Mouse (Mus musculus) embryo, embryonic 11 days (tissue): ENCODE results near the gene Ssrp1.

Source experiments
- DNase-seq: peaks from one replicate; pipeline ENCODE4 v3.0.0-alpha.2; 2015

Gene Ssrp1

DNA sequence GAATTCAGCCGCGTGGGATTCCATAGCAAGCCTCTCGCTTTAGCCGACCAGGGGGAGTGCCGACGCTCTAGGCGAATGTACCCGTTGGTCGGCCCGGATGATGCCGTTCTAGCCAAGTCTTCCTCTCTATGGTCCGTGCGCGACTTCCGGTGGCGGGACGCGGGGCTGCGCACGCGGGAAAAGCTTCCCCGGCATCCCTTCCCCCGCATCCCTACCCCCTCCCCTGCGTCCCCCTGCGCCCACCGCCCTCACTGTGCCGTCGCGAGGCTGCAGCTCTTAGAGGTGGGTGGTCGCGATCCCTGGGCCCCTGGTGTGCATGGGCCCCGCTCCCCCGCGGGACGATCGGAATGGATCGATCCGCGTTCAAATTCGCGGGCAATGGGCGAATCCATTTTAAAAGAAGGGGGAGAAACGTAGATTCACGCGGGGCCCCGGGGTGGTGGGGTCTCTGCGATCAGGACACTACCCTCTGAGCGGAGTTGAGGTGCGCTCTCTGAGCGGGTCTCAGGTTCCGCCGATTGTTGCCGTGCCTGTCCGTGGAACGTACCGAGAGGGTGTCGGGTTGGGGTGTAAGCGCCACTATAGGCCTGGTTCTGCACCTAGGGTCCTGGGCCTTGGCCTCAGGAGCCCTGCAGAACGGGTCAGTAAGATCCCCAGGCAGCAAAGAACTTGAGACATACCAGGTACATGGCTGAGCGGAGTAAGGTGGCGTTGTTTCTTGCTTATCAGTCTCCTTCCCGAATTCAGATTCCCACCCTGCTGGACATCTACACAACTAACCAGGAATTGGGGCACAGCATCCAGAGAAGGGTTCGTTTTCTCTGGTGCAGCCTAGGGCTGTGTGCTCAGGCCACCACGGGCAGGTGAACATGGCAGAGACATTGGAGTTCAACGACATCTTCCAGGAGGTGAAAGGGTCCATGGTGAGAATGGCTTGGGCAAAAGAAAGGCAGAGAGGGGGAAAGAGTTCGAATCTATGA lies at the start of gene Ssrp1, which contains the start of gene P2rx3:
Ssrp1 (plus strand) TSS at position 188 of the 980 bp plus-strand sequence.
P2rx3 (minus strand) TSS at position 416 of the 980 bp plus-strand sequence.
- DNase-seq, result peak; percentile 96

DNA sequence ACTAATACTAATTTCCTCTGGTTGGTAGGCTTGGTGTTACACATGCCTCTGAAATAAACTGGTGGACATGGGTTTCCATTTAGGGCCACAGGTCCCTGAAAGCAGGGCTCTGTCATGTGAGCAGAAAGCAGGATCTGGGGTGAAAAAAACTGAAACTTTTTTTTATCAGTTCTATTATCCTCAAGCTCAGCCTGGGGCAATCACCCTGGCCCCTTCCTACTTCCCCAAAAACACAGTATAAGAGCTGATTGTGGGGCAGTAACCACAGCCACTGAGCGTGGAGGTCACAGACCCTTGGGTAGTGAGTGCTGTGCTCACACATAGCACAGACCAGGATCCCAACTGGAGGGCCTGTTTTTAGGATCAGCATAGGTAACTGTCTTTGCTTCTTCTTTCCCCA lies 49.1 kb upstream of the Ssrp1 start, which contains the start of gene Prg3:
Prg3 (plus strand) TSS at position 286 of the 400 bp plus-strand sequence.
- DNase-seq, result no peak

DNA sequence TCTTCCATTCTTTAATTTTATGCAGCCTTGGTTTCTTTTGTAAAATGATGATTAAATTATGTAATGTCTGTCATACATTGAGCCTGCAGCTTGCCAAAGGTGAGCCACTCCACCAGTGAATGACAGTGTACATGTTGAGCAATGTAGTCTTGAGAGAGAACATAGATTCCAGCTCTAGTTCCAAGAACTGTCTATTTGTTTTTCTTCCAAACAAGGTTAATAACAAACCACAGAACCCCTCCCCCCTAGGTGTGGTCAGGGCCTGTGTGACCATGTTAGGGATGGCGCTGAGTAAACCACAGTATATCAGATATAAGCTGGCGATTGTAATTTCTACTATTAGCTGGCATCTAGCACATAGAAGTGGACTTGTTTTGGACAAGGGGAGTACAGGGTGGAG lies 40.7 kb upstream of the Ssrp1 start:
- DNase-seq, result no peak

DNA sequence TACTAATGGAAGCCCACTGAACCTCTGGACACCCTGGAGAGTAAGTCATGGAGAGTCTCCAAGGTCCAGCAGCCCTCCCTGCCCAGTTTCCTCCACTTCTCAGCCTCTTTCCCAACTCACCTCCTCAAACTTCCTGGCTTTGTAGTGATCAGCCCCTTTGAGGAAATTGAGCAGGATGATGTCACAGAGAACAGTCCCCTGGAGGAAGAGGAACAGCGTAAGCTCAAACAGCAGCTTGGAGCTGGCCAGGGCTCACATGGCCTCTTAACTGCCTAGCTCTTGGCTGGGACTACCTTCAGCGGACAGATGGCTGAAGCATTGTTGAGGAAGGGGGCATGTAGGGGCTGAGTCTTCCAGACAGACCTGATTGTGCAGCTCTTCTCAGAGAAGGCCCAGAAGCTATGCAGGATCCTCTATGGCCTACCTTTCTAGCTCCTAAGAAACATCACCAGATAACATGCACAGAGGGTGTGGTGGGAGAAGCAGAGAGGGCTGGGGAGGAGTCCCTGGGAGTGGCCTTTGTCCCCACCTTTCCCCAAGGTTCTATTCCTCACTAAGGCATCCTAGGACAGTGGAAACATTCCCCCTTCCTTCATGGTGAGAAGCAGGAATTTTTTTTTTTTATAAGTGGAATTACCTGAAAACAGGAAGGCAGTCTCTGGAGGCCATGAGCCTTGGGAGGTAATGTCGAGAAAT lies 37.4 kb upstream of the Ssrp1 start:
- no peak for DNase-seq

DNA sequence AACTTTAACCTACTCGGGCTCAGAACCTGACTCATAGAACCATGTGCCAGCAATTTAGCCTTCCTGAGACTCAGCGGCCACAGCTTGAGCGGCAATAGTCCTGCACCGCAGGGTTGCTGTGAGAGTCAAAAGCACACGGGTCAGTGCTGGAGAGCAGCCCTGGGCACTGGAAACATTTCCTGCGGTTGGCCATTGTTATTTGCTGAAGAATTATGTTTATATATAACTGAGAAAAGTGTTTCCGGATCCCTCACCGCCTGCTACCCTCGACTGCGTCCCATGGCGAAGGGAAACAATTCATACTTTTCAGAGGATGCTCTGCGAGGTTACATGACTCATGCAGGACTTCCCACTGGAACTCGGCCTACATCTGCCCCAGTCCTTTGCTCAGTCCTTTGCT lies 35.5 kb upstream of the Ssrp1 start:
- no peak for DNase-seq

DNA sequence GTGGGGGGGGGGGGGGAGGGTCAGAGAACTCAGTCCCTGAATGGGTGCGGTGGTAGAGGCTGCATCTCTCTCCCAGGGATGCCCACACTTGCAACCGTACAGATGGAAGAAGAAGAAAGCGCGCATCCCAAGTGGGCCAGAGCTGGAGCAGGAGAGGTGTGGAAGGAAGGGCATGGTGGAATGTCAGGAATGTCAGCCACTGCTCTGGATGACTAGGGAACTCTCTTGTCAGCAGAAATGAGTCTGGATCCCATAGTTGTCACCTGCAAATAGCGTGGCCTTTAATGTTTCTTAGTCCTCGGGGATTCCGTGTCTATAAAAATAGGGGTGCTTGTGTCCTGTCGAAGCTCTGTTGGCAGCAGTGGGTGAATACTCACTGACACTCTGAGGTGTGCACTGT lies 34.5 kb upstream of the Ssrp1 start:
- DNase-seq, result no peak

DNA sequence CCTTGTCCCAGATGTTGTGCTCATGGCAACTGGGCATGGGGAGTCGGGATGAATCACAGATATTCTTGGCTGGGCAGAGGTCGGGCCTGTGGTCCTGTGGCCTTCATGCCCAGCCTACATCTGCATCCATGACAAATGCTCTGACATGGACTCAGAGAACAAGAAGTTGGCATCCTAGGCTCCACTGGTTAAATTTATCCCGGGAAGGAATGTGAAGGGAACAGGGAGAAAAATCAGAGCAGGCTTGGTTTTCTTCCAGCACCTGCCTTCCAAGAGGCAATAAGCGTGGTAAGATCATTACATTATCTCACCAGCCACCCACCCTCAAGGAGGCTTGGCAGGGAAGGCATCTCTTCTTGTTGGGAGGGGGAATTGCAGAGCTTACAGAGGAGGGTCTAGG lies 32.7 kb upstream of the Ssrp1 start:
- no peak for DNase-seq

DNA sequence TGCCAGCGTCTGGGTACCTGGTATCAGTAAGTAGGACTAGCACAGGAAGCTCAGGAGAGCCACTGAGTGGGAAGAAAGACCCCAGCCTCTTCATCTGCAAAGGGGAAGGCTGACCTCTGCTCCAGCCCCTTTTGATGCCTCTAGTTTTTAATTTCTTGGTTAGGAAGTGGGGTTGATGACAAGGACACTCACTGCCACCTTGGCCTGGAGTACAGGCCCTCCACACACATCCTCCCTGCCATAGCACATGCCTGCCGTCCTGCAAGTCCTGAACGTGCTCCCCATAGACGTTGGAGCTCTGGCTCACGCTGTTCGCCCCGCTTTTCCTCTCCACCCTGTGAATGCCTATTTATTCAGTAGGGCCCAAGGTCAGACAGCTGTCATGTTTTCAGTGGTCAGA lies 30.4 kb upstream of the Ssrp1 start:
- DNase-seq, result no peak

DNA sequence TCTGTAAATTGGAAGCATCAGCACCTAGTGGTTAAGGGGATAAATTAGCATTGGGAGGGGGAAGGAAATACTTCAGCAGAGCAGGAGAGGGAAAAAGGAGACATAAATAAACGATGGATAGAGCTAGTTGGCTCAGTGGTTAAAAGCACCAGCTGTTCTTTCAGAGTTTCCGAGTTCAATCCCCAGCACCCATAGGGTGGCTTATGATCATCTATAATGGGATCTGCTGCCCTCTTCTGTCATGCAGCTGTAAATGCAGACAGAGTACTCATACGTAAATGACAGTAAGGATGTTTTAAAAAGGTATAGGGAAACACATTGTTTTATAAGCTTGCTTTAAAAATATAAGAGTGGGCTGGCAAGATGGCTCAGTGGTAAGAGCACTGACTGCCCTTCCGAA lies 29.3 kb upstream of the Ssrp1 start:
- DNase-seq, result peak; percentile 44

DNA sequence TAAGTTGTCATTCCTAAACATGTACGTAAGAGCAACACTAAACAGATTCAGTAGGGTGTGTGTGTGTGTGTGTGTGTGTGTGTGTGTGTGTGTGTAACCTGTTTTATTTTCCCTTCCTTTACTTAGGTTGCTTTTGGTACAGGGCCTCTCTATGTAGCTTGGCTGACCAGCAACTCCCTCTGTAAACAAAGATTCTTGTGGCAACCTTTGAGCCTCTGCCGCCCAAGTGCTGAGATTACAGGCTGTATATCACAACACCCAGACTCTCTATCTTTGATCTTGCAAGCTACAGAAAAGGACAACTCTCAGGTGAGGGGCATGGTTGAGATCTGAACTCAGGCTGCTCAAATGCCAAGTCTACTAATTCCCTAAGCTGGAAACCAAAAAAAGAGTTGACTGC lies 27.8 kb upstream of the Ssrp1 start:
- DNase-seq, result no peak

DNA sequence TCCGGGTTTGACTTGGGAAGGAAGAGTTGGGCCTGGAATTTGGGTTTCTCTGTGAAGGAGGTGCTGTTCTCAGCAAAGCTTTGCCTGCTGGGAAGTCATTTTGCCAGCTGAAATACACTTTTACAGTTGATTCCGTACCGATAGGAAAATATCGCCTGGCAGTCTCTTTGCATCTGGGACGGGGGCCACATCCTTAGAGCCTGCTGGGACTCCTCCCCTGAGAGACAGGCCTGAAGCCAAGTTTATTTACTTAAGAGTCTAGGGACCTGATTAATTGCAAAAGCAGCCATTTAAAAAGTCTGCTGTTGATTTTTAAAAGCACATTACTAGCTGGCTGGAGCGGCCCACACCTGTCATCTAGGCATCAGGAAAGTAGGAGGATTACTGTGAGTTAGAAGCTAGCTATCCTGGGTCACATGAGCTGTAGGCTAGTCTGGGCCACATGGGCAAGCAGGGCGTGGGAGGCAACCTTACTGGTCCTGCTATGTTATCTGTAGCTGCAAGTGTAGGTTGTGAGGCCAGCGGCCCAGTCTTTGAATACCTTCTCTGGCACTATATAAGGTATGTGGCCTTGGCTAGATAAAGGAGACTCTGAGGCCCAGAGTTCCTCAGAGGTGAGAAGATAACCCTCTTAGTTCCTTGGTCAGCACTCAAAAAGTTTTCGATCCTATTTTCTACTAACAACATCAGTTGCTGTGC lies 25.0 kb upstream of the Ssrp1 start:
- peak; percentile 34 for DNase-seq

DNA sequence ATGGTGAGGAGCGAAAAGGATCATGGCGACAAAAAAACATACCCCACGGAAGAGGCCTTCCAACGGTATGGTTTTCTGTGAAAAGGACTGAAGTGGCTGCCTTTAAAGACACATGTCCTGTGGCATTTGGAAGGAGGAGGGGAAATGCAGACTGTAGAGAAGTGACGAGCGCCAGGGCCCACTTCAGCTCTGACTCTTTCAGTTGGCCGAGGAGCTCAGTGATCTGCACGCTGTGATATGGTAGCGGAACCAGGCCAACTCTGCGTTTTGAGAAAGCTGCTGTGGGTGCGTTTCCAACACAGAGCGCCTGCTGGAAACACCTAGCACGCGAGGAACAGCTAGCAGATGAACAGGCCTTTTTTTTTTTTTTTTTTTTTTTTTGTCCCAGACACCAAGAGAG lies 24.4 kb upstream of the Ssrp1 start:
- no peak for DNase-seq

DNA sequence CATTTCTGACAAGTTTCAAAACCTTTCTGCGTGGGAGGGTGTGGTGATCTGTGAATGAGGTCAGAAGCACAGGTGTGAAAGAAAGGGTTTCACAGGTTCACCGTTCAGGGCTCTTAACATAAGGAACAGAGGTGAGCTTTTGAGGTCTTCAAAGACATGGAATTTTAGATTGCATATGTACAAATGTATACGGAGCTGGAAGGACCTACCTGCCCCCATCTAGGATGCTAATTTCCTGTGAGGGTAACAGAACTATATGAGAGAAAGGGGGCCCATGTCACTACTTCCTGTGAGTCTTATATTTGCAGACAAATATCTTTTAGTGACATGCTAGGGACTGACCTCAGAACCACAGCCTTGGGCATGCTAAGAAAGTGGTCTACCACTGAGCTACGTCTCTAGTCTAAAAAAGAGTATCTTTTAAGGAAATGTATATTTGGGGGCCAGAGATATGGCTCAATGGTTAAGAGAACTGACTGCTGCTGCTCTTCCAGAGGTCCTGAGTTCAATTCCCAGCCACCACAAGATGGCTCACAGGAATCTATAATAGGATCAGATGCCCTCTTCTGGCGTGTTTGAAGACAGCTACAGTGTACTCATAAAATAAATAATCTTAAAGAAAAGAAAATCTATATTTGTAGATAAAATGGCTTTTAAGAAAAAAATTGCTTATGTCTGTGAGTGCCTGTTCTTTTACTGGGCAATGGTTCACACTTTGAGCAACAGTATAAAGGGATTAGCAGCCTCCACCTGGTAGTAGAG lies 23.0 kb upstream of the Ssrp1 start:
- DNase-seq, result no peak

DNA sequence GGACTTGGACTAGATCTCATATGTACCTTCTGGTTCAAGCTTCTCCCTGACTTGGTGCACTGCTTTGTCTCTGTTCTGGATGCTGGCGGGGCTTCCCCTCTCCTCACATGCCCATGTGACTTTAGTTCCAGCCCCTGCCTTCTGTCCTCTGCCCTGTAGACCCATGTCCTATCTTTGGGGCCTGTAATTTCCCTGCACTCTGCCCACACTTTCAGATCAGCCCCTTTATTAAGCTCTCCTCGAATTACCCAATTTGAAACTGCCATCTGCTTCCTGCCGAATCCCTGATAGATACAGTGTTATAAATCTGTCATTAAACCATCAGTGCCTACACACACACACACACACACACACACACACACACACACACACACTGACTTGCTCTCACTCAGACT lies 22.4 kb upstream of the Ssrp1 start:
- DNase-seq, result no peak

DNA sequence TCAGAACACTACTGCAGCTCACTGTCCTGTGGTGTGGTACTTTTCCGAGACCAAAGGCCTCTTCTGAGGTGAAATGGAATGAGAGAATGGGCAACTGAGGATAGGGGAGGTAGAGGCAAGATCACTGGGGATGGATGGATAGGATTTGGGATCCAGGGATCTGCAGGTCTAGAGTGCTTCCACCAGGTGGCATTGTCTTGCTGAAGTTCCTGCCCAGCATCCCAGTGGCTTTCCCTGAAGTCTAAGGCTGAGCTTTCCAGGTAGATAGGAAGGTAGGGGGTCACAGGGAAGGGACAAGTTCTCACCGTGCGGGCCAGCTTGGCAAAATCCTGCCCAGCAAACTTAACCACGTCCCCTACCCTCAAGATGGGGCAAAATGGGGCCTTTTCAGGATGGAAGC lies 15.0 kb upstream of the Ssrp1 start:
- DNase-seq, result peak; percentile 59

DNA sequence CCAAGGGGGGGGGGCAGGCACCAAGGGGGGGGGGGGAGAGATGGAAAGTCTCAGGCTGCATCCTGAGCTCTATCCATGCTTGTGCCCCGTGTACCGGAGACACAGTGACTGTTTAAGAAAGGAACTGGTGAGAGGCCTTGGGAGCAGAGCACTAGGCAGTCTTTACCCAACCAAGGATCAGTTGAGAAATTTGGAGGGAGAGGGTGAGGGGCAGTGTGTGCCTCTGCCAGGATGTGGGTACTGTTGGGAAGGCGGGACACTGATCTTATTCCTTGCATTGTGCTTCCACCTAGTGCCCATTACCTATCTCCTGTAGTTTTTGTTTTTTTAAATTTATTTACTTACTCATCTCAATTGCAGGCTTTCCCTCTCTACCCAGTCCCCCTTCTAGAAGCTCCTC lies 10.9 kb upstream of the Ssrp1 start:
- no peak for DNase-seq

DNA sequence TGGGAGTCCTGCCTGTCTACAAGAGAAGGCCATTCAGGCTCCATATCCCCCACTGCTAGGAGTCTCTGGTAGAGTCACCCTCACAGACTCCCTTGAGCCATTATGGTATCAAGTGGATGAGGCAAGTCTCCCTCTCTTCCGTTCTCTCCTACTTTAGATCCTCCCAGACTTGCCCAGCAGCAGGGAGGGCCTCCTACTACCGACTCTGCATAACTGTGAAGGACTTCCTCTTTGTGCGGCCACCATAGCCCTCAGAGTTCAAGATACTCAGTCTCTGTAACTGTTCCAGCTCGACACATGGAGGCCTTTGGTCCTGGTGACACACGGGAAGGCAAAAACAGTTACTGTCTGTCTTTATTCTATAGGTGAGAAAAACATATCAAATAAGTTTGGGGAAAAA lies 9.8 kb upstream of the Ssrp1 start:
- DNase-seq, result no peak

DNA sequence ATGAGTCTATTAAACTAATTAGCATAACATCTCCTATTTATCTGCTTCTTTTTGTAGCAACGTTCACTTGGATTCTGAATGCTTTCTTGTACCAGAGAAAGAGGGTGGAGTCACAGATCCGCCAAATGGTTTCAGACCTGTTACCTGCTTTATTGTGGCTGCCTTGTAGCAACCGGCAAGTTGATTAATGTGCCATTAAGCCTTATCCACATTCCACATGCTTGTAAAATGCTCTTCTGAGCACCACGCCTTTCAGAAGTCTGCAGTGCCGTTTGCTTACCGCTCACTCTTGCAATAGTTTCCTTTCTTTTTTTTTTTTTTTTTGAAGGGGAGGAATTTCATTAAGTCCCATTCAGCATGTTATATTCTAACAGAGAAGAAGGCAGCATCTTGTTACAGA lies 7.1 kb upstream of the Ssrp1 start:
- no peak for DNase-seq

DNA sequence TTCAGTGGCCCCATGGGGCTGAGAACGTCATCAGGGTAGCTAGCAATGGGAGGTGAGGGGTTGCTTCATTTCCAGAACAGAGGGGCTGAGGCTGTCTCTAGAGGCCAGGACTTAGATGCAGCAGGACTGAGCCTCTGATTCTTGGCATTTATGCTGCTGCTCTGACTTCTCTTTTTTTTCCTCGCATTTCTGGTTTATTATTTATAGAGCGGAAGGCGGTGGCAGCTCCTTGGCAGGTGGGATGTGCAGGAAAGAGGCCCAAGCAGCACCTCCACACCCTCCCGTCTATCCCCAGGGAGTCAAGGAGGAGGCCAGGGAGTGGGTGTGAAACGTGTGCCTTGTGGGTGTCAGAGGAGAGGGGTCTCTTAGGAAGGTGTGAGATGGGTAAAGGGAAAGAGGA lies 6.0 kb upstream of the Ssrp1 start:
- DNase-seq, result no peak

DNA sequence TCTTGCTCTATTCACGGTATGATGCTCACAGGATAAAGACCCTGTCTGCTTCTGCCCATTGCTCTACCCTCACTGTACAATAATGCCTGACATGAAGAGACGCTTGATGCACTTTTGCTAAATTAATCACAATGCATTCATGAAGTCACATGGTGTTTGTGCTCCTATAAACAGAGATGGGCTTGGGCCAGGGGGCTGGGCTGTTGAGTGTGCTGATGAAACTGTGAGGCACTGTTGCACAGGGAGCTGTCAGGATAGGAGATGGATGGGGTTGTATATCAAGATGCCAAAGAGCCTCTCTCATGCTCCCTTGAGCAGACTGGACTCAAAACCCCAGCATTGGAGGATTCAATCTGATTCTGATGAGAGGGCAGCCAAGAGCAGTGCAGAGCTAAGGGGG lies 3.9 kb upstream of the Ssrp1 start:
- DNase-seq, result no peak

DNA sequence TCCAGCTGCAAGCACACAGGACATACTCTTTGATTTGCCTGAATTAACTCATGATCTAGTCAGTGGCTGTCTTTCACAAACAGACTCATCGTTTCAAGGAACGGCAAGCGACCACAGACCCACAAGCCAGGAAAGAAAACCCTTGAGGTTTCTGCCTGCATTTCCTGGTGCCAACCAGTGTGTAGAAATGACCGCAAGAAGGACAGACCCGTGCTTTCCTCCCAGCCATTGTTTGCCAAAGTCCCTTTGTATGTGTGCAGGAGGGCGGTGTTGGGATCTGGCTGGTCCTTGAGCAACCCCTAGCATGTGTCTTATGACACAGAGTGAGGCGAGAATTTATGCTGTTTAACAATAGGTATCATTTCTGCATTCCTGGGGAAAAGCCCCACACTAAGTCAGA lies 2.9 kb upstream of the Ssrp1 start:
- no peak for DNase-seq

DNA sequence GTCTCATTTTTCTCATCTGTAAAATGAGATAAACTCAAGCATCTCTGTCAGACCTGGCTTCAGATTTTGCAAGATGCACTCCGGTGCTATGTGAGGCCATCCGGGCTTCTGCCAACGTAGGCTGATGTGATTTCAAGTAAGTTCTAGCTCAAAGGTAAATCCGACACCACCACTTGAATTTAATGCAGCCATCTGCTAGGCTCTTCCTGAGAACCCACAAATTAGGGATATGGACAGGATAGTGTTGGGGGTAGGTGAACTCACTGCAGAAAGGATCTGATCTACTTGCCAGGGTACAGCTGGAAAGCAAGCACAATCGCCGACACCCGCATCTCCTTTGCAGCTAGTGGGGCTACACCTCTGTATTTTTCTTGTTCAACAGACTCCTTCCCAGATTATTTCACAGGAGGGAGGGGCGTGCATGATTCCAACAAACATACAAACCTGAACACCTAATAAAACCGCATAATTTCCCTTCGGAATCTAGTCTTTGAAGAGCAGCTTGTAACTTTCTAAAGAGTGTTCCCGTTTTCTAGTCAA lies 457 bp upstream of the Ssrp1 start:
- DNase-seq, result peak; percentile 26
